Mouse (Mus musculus) mouse trophoblast stem cell (cell line): ENCODE measurements around the gene Mroh2a.

Experiments
- in situ Hi-C, 2 experiments: fragments of 300-500 bp; cut with MseI, MboI; formaldehyde crosslinking; loops; 2 replicates in 1 of 2; 3 replicates in 1 of 2; pipeline ENCODE4 v1.15.1; 2025

The Mroh2a gene

GRCm38 (mm10) chr1:88258881-88259642, 32.3 kb downstream of the Mroh2a start:
- in situ Hi-C loops = no loop called here

GRCm38 (mm10) chr1:88259643-88260024, 32.8 kb downstream of the Mroh2a start:
- in situ Hi-C loops = no loop called here

GRCm38 (mm10) chr1:88260114-88260513, 33.3 kb downstream of the Mroh2a start:
- in situ Hi-C loops = no loop called here

- in situ Hi-C loops = no loop called here
These were observed 34.0 kb downstream of the Mroh2a start for GRCm38 (mm10) chr1:88260604-88261377.

GRCm38 (mm10) chr1:88261706-88262105, 34.9 kb downstream of the Mroh2a start:
- in situ Hi-C loops = no loop called here

GRCm38 (mm10) chr1:88262255-88262654, 35.5 kb downstream of the Mroh2a start:
- in situ Hi-C loops = no loop called here

- in situ Hi-C loops = no loop called here
These were observed 36.2 kb downstream of the Mroh2a start for GRCm38 (mm10) chr1:88262961-88263360.

GRCm38 (mm10) chr1:88263778-88264177, 37.0 kb downstream of the Mroh2a start:
- in situ Hi-C loops = no loop called here

GRCm38 (mm10) chr1:88264237-88264868, 37.6 kb downstream of the Mroh2a start:
- in situ Hi-C loops = no loop called here

- in situ Hi-C loops = no loop called here
These were observed 38.1 kb downstream of the Mroh2a start for GRCm38 (mm10) chr1:88264869-88265240.

GRCm38 (mm10) chr1:88266123-88266522, 39.3 kb downstream of the Mroh2a start:
- in situ Hi-C loops = no loop called here

- in situ Hi-C loops = no loop called here
These were observed 40.7 kb downstream of the Mroh2a start for GRCm38 (mm10) chr1:88267489-88267888.

- in situ Hi-C loops = no loop called here
These were observed 41.3 kb downstream of the Mroh2a start for GRCm38 (mm10) chr1:88268070-88268469.

GRCm38 (mm10) chr1:88269539-88270309, 42.9 kb downstream of the Mroh2a start:
- in situ Hi-C loops = no loop called here

- in situ Hi-C loops = no loop called here
These were observed 46.1 kb downstream of the Mroh2a start for GRCm38 (mm10) chr1:88272851-88273250.

GRCm38 (mm10) chr1:88273326-88273725, 46.5 kb downstream of the Mroh2a start:
- in situ Hi-C loops = no loop called here

- in situ Hi-C loops = no loop called here
These were observed 47.0 kb downstream of the Mroh2a start for GRCm38 (mm10) chr1:88273832-88274231.

GRCm38 (mm10) chr1:88274371-88275077, 47.7 kb downstream of the Mroh2a start:
- in situ Hi-C loops = loop anchor here in 1 of 2 experiments (25.0 kb wide), 1 partner anchor 137 kb away; the partner anchor contains the start of gene Ugt1a6a

GRCm38 (mm10) chr1:88275078-88275680, 48.4 kb downstream of the Mroh2a start:
- in situ Hi-C loops = loop anchor here in 1 of 2 experiments (25.0 kb wide), 1 partner anchor 138 kb away; the partner anchor contains the start of gene Ugt1a6a
